Mouse (Mus musculus) intestine, postnatal 0 days (tissue): Measurements from ENCODE around the gene Sema5a. TPM values are rescaled to one million over a fixed set of nuclear protein-coding genes. Genes with fewer than 3 reads are reported as not detected.

Experiments used
- ATAC-seq: fragments of 200-750 bp; cut with Nextera tagmentation; 2 replicates; pipeline ENCODE4 v1.8.0; 2017; ENCODE audit warnings: mild to moderate bottlenecking, moderate TSS enrichment, moderate library complexity
- H3K27ac ChIP-seq: fragments of 300-500 bp; sonication (generic); 2 replicates; pipeline ENCODE4 v1.5.1; 2014; ENCODE audit warnings: mild to moderate bottlenecking, low read depth, low read length, moderate library complexity
- H3K27me3 ChIP-seq: fragments of 300-500 bp; sonication (generic); replicated peaks from 2 replicates; pipeline ENCODE4 v1.6.1; 2014; ENCODE audit warnings: low read length, mixed read lengths; ENCODE audit not compliant: control insufficient read depth, insufficient read depth
- H3K36me3 ChIP-seq: fragments of 300-500 bp; sonication (generic); 2 replicates; pipeline ENCODE4 v1.6.1; 2014; ENCODE audit warnings: mild to moderate bottlenecking, moderate library complexity; ENCODE audit not compliant: control insufficient read depth, insufficient read depth
- H3K4me1 ChIP-seq: fragments of 300-500 bp; sonication (generic); replicated peaks from 2 replicates; pipeline ENCODE4 v1.6.1; 2014; ENCODE audit warnings: antibody characterized with exemption, low read length, mixed read lengths; ENCODE audit not compliant: control insufficient read depth, insufficient read depth
- H3K4me2 ChIP-seq: fragments of 300-500 bp; sonication (generic); replicated peaks from 2 replicates; pipeline ENCODE4 v1.6.1; 2014; ENCODE audit warnings: low read depth, mild to moderate bottlenecking, moderate library complexity
- H3K4me3 ChIP-seq: fragments of 300-500 bp; sonication (generic); 2 replicates; pipeline ENCODE4 v1.5.1; 2014; ENCODE audit warnings: low read depth, low read length
- H3K9ac ChIP-seq: fragments of 300-500 bp; sonication (generic); 2 replicates; pipeline ENCODE4 v1.6.1; 2014; ENCODE audit warnings: mild to moderate bottlenecking, low read depth, low read length
- H3K9me3 ChIP-seq: fragments of 300-500 bp; sonication (generic); 2 replicates; pipeline ENCODE4 v1.6.1; 2016; ENCODE audit warnings: mixed run types; ENCODE audit not compliant: control insufficient read depth
- CTCF ChIP-seq: sonication (generic); IDR thresholded peaks from 2 replicates; pipeline ENCODE4 v1.5.1; 2016; ENCODE audit warnings: low read depth, mild to moderate bottlenecking, control low read depth, antibody characterized with exemption, moderate library complexity
- WGBS: fragments of 180-500 bp; shearing (Covaris S2); extraction: QIAGEN DNeasy Blood & Tissue Kit; methylation state at CpG from one replicate; pipeline ENCODE4 v1.1.7; 2014; 5-methylcytosine and 5-hydroxymethylcytosine counted together
- polyA plus RNA-seq: library from polyadenylated mRNA; unstranded; fragments of >200 nt; fragmentation: Nextera tagmentation; extraction: Ambion mirVana; gene quantifications from 2 replicates; pipeline ENCODE4 v1.2.1, GENCODE M21; 2015

Sema5a gene
- polyA plus RNA-seq, 1 experiment from 2014 or later, result 5.1 TPM

- TF ChIP-seq CTCF, result no peak
- no peak for ATAC-seq
Observed at GRCm38 (mm10) chr15:32377781-32378180, 133.2 kb downstream of the Sema5a start.

GRCm38 (mm10) chr15:32380311-32380710, 135.7 kb downstream of the Sema5a start:
- no peak for ATAC-seq
- H3K9me3 ChIP-seq, result no peaks in the 10 kb centered on the region
- no peak overlapping the region for H3K4me2 ChIP-seq
- H3K4me1 ChIP-seq, result no peaks in the 10 kb centered on the region
- no peak for TF ChIP-seq CTCF
- no peak overlapping the region for H3K9ac ChIP-seq
- H3K4me3 ChIP-seq, result no peak overlapping the region
- no peaks in the 10 kb centered on the region for H3K36me3 ChIP-seq
- no peak overlapping the region for H3K27ac ChIP-seq
- 81% methylated on average over 3 of the region's 3 CpGs for WGBS
- H3K27me3 ChIP-seq, result no peaks in the 10 kb centered on the region

More at GRCm38 (mm10) chr15:32377781-32378180, 133.2 kb downstream of the Sema5a start:
- WGBS, result over 99% methylated on average over 3 of the region's 3 CpGs
- H3K36me3 ChIP-seq, result no peaks in the 10 kb centered on the region
- no peak overlapping the region for H3K9ac ChIP-seq
- no peak overlapping the region for H3K4me2 ChIP-seq
- H3K9me3 ChIP-seq, result no peaks in the 10 kb centered on the region
- no peak overlapping the region for H3K27ac ChIP-seq
- no peaks in the 10 kb centered on the region for H3K4me1 ChIP-seq
- no peaks in the 10 kb centered on the region for H3K27me3 ChIP-seq
- no peak overlapping the region for H3K4me3 ChIP-seq

GRCm38 (mm10) chr15:32382930-32383481, 138.4 kb downstream of the Sema5a start:
- H3K27ac ChIP-seq, result no peak overlapping the region
- no peak overlapping the region for H3K4me2 ChIP-seq
- WGBS, result 87% methylated on average over 4 of the region's 4 CpGs
- H3K9me3 ChIP-seq, result no peaks in the 10 kb centered on the region
- H3K4me3 ChIP-seq, result no peak overlapping the region
- no peaks in the 10 kb centered on the region for H3K27me3 ChIP-seq
- no peak overlapping the region for H3K9ac ChIP-seq
- no peaks in the 10 kb centered on the region for H3K4me1 ChIP-seq
- TF ChIP-seq CTCF, result no peak
- no peaks in the 10 kb centered on the region for H3K36me3 ChIP-seq
- ATAC-seq, result no peak

GRCm38 (mm10) chr15:32396241-32396890, 151.8 kb downstream of the Sema5a start:
- Histone ChIP-seq H3K27me3 (no peaks in the 10 kb centered on the region), H3K4me1 (no peaks in the 10 kb centered on the region), H3K4me3 (no peak overlapping the region), H3K9me3 (no peaks in the 10 kb centered on the region), H3K27ac (no peak overlapping the region), H3K4me2 (no peak overlapping the region), H3K36me3 (no peaks in the 10 kb centered on the region), H3K9ac (no peak overlapping the region)
- no peak for ATAC-seq
- TF ChIP-seq CTCF, result no peak
- WGBS, result 72% methylated on average over 3 of the region's 3 CpGs

- ATAC-seq, result no peak
- H3K4me2 ChIP-seq, result no peak overlapping the region
- H3K9ac ChIP-seq, result no peak overlapping the region
- no peaks in the 10 kb centered on the region for H3K27me3 ChIP-seq
- WGBS, result 70% methylated on average over 3 of the region's 3 CpGs
- H3K27ac ChIP-seq, result no peak overlapping the region
- no peaks in the 10 kb centered on the region for H3K9me3 ChIP-seq
- no peak for TF ChIP-seq CTCF
- H3K4me3 ChIP-seq, result no peak overlapping the region
- no peaks in the 10 kb centered on the region for H3K4me1 ChIP-seq
- no peaks in the 10 kb centered on the region for H3K36me3 ChIP-seq
Observed at GRCm38 (mm10) chr15:32397064-32397463, 152.5 kb downstream of the Sema5a start.

GRCm38 (mm10) chr15:32398721-32399120, 154.1 kb downstream of the Sema5a start:
- Histone ChIP-seq H3K27ac (no peak overlapping the region), H3K4me2 (no peak overlapping the region), H3K36me3 (no peaks in the 10 kb centered on the region), H3K27me3 (no peaks in the 10 kb centered on the region), H3K4me1 (no peaks in the 10 kb centered on the region), H3K9me3 (no peaks in the 10 kb centered on the region), H3K4me3 (no peak overlapping the region), H3K9ac (no peak overlapping the region)
- 90% methylated on average over 1 of the region's 1 CpGs for WGBS
- ATAC-seq, result no peak
- TF ChIP-seq CTCF, result no peak
